Mouse (Mus musculus): ENCODE measurements around the gene Ctsll3.

GRCm38 (mm10) chr13:60757292-60757691, 45.4 kb downstream of the Ctsll3 start:
- no peak for TF ChIP-seq CTCF (IDR thresholded peaks at IDR 0.05)
- TF ChIP-seq POLR2A (IDR thresholded peaks at IDR 0.05; ENCODE audit: insufficient read depth, low read depth, low read length) = no peak
- no peak for TF ChIP-seq EP300 (IDR thresholded peaks at IDR 0.05; ENCODE audit: insufficient read depth, low read depth, low read length)
